Mouse (Mus musculus) MEL (cell line): Measurements from ENCODE around the gene Zfp446. TPM values are rescaled to one million over a fixed set of nuclear protein-coding genes. Genes with fewer than 3 reads are reported as not detected.

Experiments
- DNase-seq: peaks from one replicate; pipeline ENCODE4 v3.0.0; 2011; ENCODE audit warnings: low read depth, low spot score
- H3K27ac ChIP-seq: 2 replicates; pipeline ENCODE4 v1.5.1; 2012; ENCODE audit warnings: low read depth, mild to moderate bottlenecking, control low read depth, low read length, moderate library complexity; ENCODE audit not compliant: control insufficient read depth
- H3K27me3 ChIP-seq, 2 experiments: fragments of 150-350 bp in 1 of 2; sonication (generic) in 1 of 2; 2 replicates each; pipeline ENCODE4 v1.6.1; 2012; ENCODE audit warnings: low read length in 2 of 2, mild to moderate bottlenecking in 2 of 2, improper control_type of control experiment in 1 of 2, moderate library complexity in 1 of 2; ENCODE audit not compliant: insufficient read depth in 2 of 2, control insufficient read depth in 1 of 2
- H3K36me3 ChIP-seq, 2 experiments: 2 replicates each; pipeline ENCODE4 v1.6.1; 2012 to 2014; ENCODE audit warnings: low read length in 2 of 2, improper control_type of control experiment in 1 of 2, inconsistent platforms in 1 of 2, mild to moderate bottlenecking in 1 of 2; ENCODE audit not compliant: insufficient read depth in 2 of 2, control insufficient read depth in 1 of 2
- H3K4me1 ChIP-seq, 2 experiments: fragments of 150-350 bp in 1 of 2; sonication (generic) in 1 of 2; 2 replicates each; pipeline ENCODE4 v1.6.1; 2012; ENCODE audit warnings: low read length in 2 of 2, improper control_type of control experiment in 1 of 2, mild to moderate bottlenecking in 1 of 2; ENCODE audit not compliant: insufficient read depth in 2 of 2, control insufficient read depth in 1 of 2
- H3K4me3 ChIP-seq, 2 experiments: fragments of 150-350 bp in 1 of 2; sonication (generic) in 1 of 2; 2 replicates each; pipeline ENCODE4 v1.5.1; 2012; ENCODE audit warnings: low read depth in 2 of 2, low read length in 2 of 2, mild to moderate bottlenecking in 2 of 2, moderate library complexity in 2 of 2, control low read depth in 1 of 2, improper control_type of control experiment in 1 of 2; ENCODE audit not compliant: control insufficient read depth in 1 of 2, insufficient read depth in 1 of 2
- H3K79me2 ChIP-seq: 2 replicates; pipeline ENCODE4 v1.6.1; 2012; ENCODE audit warnings: mild to moderate bottlenecking, low read length, moderate library complexity; ENCODE audit not compliant: control insufficient read depth, poor library complexity, insufficient read depth
- H3K9ac ChIP-seq: 2 replicates; pipeline ENCODE4 v1.6.1; 2012; ENCODE audit warnings: low read depth, mild to moderate bottlenecking, control low read depth, low read length, moderate library complexity; ENCODE audit not compliant: control insufficient read depth, poor library complexity, severe bottlenecking
- H3K9me3 ChIP-seq: fragments of 150-350 bp; sonication (generic); replicated peaks from 2 replicates; pipeline ENCODE4 v1.6.1; 2012; ENCODE audit warnings: mild to moderate bottlenecking, low read length, improper control_type of control experiment, moderate library complexity; ENCODE audit not compliant: insufficient read depth
- CHD1 ChIP-seq: IDR thresholded peaks from 2 replicates; pipeline ENCODE4 v1.6.1; 2012; ENCODE audit warnings: low read depth, mild to moderate bottlenecking, inconsistent platforms, low read length, improper control_type of control experiment
- ELF1 ChIP-seq: IDR thresholded peaks from 2 replicates; pipeline ENCODE4 v1.6.1; 2014; ENCODE audit warnings: low read depth, mild to moderate bottlenecking, inconsistent platforms, low read length, improper control_type of control experiment, moderate library complexity
- EP300 ChIP-seq, 2 experiments: IDR thresholded peaks; 2 replicates each; pipeline ENCODE4 v1.6.1; 2011; ENCODE audit warnings: improper control_type of control experiment in 2 of 2, low read length in 2 of 2, low read depth in 1 of 2, mild to moderate bottlenecking in 1 of 2
- GABPA ChIP-seq: IDR thresholded peaks from 2 replicates; pipeline ENCODE4 v1.6.1; 2012; ENCODE audit warnings: low read depth, mild to moderate bottlenecking, inconsistent platforms, low read length, improper control_type of control experiment, moderate library complexity
- GATA1 ChIP-seq: IDR thresholded peaks from 2 replicates; pipeline ENCODE4 v1.6.1; 2011; ENCODE audit warnings: low read depth, low read length, improper control_type of control experiment
- JUND ChIP-seq: IDR thresholded peaks from 2 replicates; pipeline ENCODE4 v1.6.1; 2011; ENCODE audit warnings: low read depth, mild to moderate bottlenecking, improper control_type of control experiment, low read length
- MAX ChIP-seq: IDR thresholded peaks from 2 replicates; pipeline ENCODE4 v1.6.1; 2011; ENCODE audit warnings: low read length, improper control_type of control experiment
- MAZ ChIP-seq: IDR thresholded peaks from 2 replicates; pipeline ENCODE4 v1.6.1; 2012; ENCODE audit warnings: low read depth, mild to moderate bottlenecking, inconsistent platforms, low read length, improper control_type of control experiment
- MEF2A ChIP-seq: IDR thresholded peaks from 2 replicates; pipeline ENCODE4 v1.6.1; 2014; ENCODE audit warnings: low read depth, mild to moderate bottlenecking, inconsistent platforms, low read length, improper control_type of control experiment; ENCODE audit not compliant: poor library complexity, insufficient replicate concordance, severe bottlenecking; ENCODE audit errors: extremely low read depth
- MXI1 ChIP-seq: IDR thresholded peaks from 2 replicates; pipeline ENCODE4 v1.6.1; 2011; ENCODE audit warnings: mild to moderate bottlenecking, low read depth, low read length, improper control_type of control experiment
- MYC ChIP-seq: IDR thresholded peaks from 2 replicates; pipeline ENCODE4 v1.6.1; 2011; ENCODE audit warnings: low read depth, mild to moderate bottlenecking, low read length, improper control_type of control experiment, moderate library complexity
- NELFE ChIP-seq: IDR thresholded peaks from 2 replicates; pipeline ENCODE4 v1.6.1; 2011; ENCODE audit warnings: low read depth, low read length, improper control_type of control experiment
- NRF1 ChIP-seq: IDR thresholded peaks from 2 replicates; pipeline ENCODE4 v1.6.1; 2014; ENCODE audit warnings: low read depth, mild to moderate bottlenecking, inconsistent platforms, low read length, improper control_type of control experiment, moderate library complexity; ENCODE audit not compliant: poor library complexity, insufficient read depth, severe bottlenecking
- POLR2A ChIP-seq, 2 experiments: IDR thresholded peaks; 2 replicates each; pipeline ENCODE4 v1.6.1; 2011 to 2012; ENCODE audit warnings: low read length in 2 of 2, mild to moderate bottlenecking in 2 of 2, control low read depth in 1 of 2, improper control_type of control experiment in 1 of 2, low read depth in 1 of 2, moderate library complexity in 1 of 2; ENCODE audit not compliant: control insufficient read depth in 1 of 2, insufficient read depth in 1 of 2, poor library complexity in 1 of 2
- POLR2AphosphoS2 ChIP-seq: IDR thresholded peaks from 2 replicates; pipeline ENCODE4 v1.6.1; 2011; ENCODE audit warnings: low read length, improper control_type of control experiment
- POLR2AphosphoS5 ChIP-seq: IDR thresholded peaks from 2 replicates; pipeline ENCODE4 v1.6.1; 2012; ENCODE audit warnings: low read depth, borderline replicate concordance, mild to moderate bottlenecking, inconsistent platforms, low read length, moderate library complexity, mixed read lengths
- RAD21 ChIP-seq: IDR thresholded peaks from 2 replicates; pipeline ENCODE4 v1.6.1; 2011; ENCODE audit warnings: mild to moderate bottlenecking, low read depth, low read length, improper control_type of control experiment
- RCOR1 ChIP-seq: IDR thresholded peaks from 2 replicates; pipeline ENCODE4 v1.6.1; 2012; ENCODE audit warnings: low read depth, mild to moderate bottlenecking, inconsistent platforms, low read length, improper control_type of control experiment
- SIN3A ChIP-seq: IDR thresholded peaks from 2 replicates; pipeline ENCODE4 v1.6.1; 2012; ENCODE audit warnings: low read length, improper control_type of control experiment, inconsistent platforms
- TAL1 ChIP-seq: IDR thresholded peaks from 2 replicates; pipeline ENCODE4 v1.6.1; 2012; ENCODE audit warnings: mild to moderate bottlenecking, inconsistent platforms, low read length, moderate library complexity, mixed read lengths
- TBP ChIP-seq: IDR thresholded peaks from 2 replicates; pipeline ENCODE4 v1.8.0; 2011; ENCODE audit warnings: low read depth, low read length, improper control_type of control experiment
- TCF12 ChIP-seq: IDR thresholded peaks from 2 replicates; pipeline ENCODE4 v1.6.1; 2014; ENCODE audit warnings: low read depth, mild to moderate bottlenecking, inconsistent platforms, low read length, improper control_type of control experiment, moderate library complexity
- UBTF ChIP-seq: IDR thresholded peaks from 2 replicates; pipeline ENCODE4 v1.6.1; 2012; ENCODE audit warnings: low read depth, mild to moderate bottlenecking, inconsistent platforms, low read length, improper control_type of control experiment, moderate library complexity, borderline replicate concordance; ENCODE audit not compliant: insufficient read depth
- USF1 ChIP-seq: IDR thresholded peaks from 2 replicates; pipeline ENCODE4 v1.6.1; 2014; ENCODE audit warnings: low read depth, mild to moderate bottlenecking, inconsistent platforms, low read length, improper control_type of control experiment, moderate library complexity
- ZNF384 ChIP-seq: IDR thresholded peaks from 2 replicates; pipeline ENCODE4 v1.6.1; 2012; ENCODE audit warnings: low read depth, mild to moderate bottlenecking, inconsistent platforms, low read length, improper control_type of control experiment
- polyA plus RNA-seq, 2 experiments: library from polyadenylated mRNA; stranded (reverse) in 1 of 2; unstranded in 1 of 2; fragments of >175 nt in 1 of 2; fragments of >200 nt in 1 of 2; gene quantifications; 2 replicates each; pipeline versions ENCODE4 v1.2.1 to v1.2.4; 2012; ENCODE audit warnings: low replicate concordance in 2 of 2, low read depth in 1 of 2; ENCODE audit not compliant: insufficient read length in 2 of 2, insufficient read depth in 1 of 2, missing spikeins in 1 of 2
- total RNA-seq: library from RNA; depleted of rRNA; stranded (reverse); fragments of 300-350 nt; gene quantifications from 2 replicates; pipeline ENCODE4 v1.2.3, GENCODE M21; 2012

The Zfp446 gene
- total and polyA plus RNA-seq, 3 experiments, result 3.4 to 4.9 TPM; not detected in 1

DNA sequence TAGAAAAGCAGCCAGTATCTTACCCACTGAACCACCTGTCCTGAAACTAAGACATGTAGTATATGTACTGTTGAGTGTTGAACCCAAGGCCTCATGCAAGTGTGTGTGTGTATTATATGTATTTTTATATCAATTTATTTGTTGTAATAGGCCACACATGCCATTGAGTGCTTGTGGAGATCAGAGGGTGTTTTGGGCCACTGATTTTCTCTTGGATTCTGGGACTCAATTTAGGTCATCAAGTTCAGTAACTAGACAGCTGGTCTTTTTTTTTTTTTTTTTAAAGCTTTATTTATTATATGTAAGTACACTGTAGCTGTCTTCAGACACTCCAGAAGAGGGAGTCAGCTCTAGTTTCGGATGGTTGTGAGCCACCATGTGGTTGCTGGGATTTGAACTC is 37.6 kb downstream of the Zfp446 start:
- H3K27me3 ChIP-seq, result peaks cover 9 to 13% of the 10 kb centered on the region in 2 experiments
- H3K4me3 ChIP-seq, result no peak overlapping the region
- H3K79me2 ChIP-seq, result no peaks in the 10 kb centered on the region; the same call in 1 of the 2 replicates
- TF ChIP-seq CHD1 (no peak), ZNF384 (peak; percentile 60), RCOR1 (no peak), UBTF (no peak)
- TF ChIP-seq, all 39 proteins: peak for 1
- Histone ChIP-seq H3K9me3 (no peaks in the 10 kb centered on the region), H3K36me3 (no peaks in the 10 kb centered on the region), H3K9ac (no peak overlapping the region), H3K4me1 (peaks cover 0 to 10% of the 10 kb centered on the region in 2 experiments; a peak in 3 of 4 replicates), H3K27ac (no peak overlapping the region)
- no peak for DNase-seq

DNA sequence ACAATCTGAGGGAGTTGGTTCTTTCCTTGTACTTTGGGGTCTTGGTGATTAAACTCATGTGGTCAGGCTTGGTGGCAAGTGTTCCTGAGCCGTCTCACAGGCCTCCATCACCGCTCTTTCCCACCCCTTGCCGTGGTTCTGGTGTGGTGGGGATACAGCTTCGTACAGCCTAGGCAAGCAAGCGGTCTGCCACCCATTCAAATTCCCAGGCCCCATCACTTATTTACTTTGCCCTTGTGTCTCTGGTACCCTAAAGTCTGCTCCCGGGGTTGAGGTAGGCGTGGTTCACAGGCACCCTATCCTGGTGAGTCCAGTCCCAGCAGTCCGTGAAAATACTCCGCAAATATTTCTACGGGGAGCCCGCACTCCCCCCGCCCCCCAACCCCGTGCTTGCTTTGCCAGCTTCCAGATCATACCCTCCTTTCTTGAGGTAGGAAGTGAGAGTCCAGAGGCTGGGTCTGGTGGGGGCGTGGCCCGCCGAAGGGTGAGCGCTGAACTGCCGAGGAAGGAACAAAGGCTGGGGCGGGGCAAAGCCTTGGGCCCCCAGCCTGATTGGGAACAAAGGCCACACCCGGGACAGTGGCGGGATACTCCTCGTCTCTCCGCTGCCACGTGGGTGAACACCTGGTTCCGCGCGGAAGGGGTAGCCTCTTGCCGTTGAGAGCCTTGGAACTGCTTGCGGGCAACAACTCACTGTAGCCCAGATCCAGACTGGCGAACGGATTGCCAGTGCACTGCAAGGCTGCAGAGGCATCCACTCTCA is 45.3 kb downstream of the Zfp446 start:
- Histone ChIP-seq H3K9ac (peak overlapping the region; percentile 66), H3K4me1 (peaks cover 2 to 23% of the 10 kb centered on the region in 2 experiments; a peak in 3 of 4 replicates), H3K79me2 (peaks cover 32% of the 10 kb centered on the region), H3K4me3 (peak overlapping the region; percentile 82 to 86), H3K9me3 (no peaks in the 10 kb centered on the region), H3K36me3 (peaks cover 21 to 22% of the 10 kb centered on the region in 2 experiments), H3K27me3 (peaks cover 2 to 10% of the 10 kb centered on the region in 2 experiments; a peak in 3 of 4 replicates), H3K27ac (peak overlapping the region; percentile 85)
- DNase-seq, result peak; percentile 93
- TF ChIP-seq NELFE (peak; percentile 52), POLR2AphosphoS5 (no peak), TCF12 (0 out of 2 replicates have a peak, but pooled peaks have one; percentile 24), MAZ (no peak), RAD21 (no peak), USF1 (peak; percentile 73), SIN3A (peak; percentile 69; the same call in 1 of the 2 replicates), POLR2A (IDR thresholded peaks at IDR 0.05; ENCODE audit: control insufficient read depth in 1 of 2, insufficient read depth in 1 of 2, low read depth in 1 of 2, low read length in 2 of 2, poor library complexity in 1 of 2) (peak in 1 of 2 experiments; percentile 45; a peak in 2 of 4 replicates), MYC (peak; percentile 74; the same call in 1 of the 2 replicates), TBP (no peak), NRF1 (no peak), MXI1 (peak; percentile 94), POLR2AphosphoS2 (no peak), MAX (peak; percentile 98), GABPA (no peak), EP300 (IDR thresholded peaks at IDR 0.05; ENCODE audit: low read depth in 1 of 2, low read length in 2 of 2) (peak in 1 of 2 experiments; percentile 19; a peak in 1 of 4 replicates), TAL1 (no peak), MEF2A (no peak), GATA1 (no peak), JUND (no peak), ELF1 (0 out of 2 replicates have a peak, but pooled peaks have one; percentile 28)
